Mouse (Mus musculus) right cerebral cortex, adult 2 months (tissue): ENCODE measurements around the gene Fam114a1.

Source experiments
- DNase-seq, 2 experiments: peaks; one replicate each; pipeline ENCODE4 v3.0.0; 2021 to 2022; ENCODE audit warnings: low spot score in 2 of 2

Gene Fam114a1

DNA sequence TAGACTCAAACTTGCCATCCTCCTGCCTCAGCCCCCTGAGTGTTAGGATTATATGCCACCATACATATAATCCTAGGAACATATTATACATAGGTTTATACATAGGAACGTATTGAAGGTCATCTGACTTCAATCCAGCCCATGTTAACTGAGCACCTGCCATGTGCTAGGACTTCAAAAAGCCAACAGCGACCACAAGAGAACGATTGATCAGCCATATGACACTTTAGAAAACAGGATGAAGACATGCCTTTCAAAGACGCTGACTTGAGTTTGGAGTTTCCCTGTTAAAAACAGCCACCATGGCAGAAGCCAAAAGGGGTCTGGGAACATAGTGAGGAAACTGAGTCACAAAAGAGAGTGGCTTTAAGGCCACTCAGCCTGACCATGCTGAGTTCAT is 35.4 kb downstream of the Fam114a1 start:
- no peak for DNase-seq

DNA sequence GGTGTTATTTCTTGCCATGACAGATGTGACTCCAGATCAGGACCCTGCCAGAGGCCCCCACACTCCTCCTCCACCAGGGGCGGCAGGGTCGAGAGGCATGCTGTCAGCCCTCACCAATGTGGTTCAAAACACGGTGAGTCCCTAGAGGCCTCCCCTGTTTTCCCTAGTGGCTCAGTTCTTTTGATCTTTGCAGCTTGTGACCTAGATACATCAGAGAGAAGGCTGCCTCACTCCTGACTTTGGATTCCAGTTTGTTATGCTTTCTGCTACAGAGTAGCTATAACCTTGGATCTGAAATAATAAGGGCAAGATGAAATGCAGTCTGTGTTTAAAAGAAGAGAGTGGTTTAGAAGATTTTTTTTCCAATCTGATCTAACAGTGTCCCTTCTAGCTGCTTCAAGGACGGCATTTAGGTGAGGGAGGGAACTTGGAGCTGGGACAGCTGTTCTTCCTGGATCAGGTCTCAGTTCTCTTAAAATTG is 36.2 kb downstream of the Fam114a1 start:
- no peak for DNase-seq

DNA sequence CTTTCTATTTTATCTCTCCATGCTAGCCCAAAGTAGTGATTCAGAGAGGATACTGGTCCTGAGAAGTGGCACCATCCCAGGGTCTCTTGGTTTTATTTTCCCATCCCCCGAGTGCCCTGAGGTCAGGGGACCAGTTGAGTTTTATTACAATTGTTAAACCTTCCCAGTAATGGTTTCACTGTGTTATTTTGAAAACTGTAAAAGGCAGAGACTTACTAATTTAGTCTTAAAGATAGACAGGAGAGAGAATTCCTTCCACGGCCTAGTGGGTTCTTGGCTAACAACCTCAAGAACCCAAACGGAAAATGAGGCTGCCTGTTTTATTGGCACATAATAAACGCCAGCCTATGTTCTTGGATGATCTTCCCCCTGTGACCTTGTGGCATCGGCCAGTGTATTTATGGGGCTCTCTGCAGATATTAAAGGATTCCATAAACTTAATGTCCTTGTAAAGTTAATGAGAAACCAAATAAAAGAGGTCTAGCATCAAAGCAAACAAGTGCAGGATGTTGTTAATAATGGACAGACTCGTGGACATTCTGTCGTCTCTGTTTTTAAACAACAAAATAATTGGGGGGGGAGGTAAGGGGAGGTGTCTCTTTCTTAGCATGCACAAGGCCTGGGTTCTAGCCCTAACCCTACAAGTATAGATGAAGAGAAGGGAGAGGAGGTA is 42.2 kb downstream of the Fam114a1 start:
- DNase-seq: no peak

DNA sequence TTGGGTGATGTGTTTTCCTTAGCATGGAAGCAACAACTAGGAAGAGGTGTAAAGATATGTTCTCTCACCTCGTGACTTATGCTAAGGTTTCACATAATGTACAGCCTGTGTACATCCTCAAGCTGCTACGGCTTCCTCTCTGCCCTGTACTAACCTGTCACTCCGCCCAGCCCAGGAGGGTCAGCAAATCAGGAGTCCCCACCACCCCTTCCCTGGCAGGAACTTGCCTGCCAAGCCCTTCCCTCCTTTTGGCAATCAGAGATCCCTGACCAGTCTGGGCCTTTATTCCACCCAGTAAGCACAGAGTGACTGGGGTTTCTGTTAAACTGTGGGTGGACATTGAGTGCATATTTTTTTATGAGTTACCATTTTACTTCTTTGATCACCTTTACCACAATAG is 45.6 kb downstream of the Fam114a1 start:
- no peak for DNase-seq

DNA sequence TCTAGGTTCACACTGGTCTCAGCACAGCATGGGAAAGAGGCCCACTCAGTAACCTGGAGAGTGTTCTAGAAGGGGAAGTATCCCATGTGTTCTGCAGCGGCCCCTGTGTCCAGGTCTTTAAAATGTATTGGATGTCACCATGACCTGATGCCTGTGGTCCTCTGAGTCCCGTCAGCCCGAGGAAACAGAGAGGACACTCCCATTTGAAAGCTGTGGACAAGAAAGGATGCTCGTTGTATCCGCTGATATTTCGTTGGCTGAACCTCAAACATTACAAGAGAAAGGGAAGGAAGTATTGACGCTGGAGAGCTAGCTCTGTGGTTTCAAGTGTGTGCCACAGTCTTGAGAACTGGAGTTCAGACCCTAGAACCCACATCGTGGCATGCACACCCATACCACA is 49.2 kb downstream of the Fam114a1 start:
- no peak for DNase-seq

DNA sequence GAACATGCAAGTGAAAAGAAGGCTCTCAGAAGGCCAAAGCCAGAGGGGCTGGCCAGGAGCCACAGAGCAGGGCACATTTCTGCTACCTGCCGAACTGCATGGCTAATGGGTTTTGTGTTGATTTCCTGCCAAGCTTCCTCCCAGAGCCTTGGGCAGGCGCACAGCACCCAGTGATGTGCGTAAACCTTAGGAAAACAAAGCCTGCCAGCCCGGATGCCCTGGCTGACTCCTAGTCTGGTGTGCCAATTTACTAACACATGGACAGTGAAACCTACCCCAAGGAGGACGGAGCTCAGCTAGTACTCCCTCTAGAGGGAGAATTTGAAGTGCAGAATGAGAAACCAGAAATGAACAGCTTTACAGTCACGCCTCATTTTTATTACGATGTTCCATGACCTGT is 50.0 kb downstream of the Fam114a1 start:
- DNase-seq: no peak

DNA sequence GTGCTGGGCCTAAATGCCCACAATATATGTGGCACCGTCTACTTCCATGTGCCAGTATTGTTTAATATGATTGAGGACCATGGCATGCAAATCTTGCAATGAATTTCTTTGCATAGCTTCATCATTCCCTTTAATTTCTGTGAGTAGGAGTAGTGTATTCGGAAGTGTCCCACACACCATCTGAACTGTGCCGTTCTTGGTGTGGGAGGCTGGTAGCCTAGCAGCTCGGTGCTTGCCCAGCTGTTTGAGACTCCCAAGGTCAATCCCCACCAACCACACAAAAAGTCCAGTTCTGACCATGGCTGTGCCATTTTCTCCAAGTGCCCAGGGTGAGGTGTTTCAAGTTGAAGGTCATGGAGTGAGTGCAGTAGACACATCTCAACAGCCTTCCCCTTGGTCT is 52.1 kb downstream of the Fam114a1 start:
- DNase-seq: peak; percentile 52 to 54

DNA sequence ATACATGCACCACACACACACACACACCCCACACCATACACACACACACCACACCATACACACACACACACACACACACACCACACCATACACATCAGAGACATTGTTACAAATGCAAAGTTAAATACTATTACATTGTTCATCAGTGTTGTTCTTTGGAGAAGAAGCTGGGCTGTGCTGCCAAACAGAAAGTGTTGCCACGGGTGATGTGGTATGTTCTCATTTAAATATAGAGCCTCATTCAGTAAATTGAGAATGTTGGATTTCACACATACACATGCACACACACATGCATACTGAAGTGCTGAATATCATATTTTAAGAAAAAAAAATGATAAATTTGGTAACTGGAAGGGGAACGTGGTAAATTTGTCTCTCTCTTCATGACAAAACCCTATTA is 54.8 kb downstream of the Fam114a1 start:
- no peak for DNase-seq

DNA sequence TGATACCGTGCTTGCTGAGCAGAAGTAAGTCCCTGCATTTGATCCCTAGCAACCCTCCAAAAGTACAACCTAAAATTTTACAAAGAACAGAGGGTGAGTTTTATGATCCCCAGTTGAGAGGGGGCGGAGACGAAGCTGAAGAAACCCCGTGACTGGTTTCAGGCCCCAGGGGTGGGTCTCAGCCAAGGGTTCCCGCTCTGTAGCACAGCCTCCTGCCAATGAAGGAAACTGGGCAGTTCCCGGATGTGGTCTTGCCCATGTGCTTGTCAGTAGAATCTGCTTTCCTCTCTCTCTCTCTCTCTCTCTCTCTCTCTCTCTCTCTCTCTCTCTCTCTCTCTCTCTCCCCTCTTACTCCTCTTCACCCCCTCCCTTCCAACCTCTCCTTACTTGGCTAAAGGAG is 56.0 kb downstream of the Fam114a1 start:
- DNase-seq: no peak

DNA sequence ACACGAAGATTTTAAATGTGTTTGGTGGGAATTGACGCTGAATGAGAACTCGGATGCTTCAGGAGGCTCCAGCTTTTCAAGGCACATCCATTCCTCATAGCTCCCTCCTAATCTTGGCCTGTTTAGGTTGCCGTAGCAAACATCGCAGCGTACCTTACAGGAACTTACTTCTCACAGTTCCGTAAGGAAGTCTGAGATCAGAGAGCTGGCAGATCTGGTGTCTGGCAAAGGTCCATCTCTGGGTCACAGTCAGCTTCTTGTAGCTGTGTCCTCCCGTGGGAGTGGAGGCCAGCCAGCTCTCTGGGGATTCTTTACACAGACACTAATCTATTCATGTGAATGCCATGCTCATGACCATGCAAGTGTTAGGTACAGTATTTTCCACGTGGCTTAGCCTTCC is 56.9 kb downstream of the Fam114a1 start:
- peak in 1 of 2 experiments; percentile 18 for DNase-seq

DNA sequence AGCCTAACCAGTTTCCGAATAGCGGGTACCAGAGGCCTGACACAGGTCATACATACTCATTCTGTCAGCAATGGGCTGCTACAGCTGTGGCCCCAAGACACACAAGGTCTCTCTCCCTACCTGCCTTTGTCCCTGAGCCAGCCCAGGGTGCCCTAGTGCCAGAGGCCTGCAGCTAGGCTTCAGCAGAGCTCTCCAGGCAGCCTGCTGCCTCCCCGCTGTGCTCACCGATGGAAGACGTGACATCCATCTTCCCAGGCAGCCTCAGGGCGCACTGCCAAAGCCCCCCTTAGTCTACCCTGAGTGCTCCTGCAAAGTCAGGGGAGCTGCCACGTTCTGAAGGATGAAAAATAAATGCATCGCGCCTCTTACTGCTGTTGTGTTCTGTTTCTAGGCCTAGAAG is 58.1 kb downstream of the Fam114a1 start:
- DNase-seq: no peak

DNA sequence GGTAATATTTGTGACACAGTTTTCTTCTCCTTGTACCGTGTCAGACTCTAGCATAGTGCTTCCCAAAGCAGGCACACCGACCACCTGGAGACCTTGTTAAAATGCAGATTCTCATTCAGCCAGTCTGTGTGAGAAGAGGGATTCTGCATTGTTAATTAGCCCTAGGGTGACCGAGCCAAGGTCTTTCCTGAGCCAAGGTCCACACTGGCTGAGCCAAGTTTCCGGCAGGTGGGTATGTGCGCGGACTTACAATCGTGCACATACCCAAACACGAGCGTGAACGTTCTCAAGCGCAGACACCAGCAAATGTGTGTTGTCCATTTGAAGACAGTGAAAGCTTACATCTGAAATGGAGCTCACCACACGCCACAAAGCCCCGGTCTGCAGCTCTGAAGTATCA is 66.7 kb downstream of the Fam114a1 start:
- peak in 1 of 2 experiments; percentile 32 for DNase-seq

DNA sequence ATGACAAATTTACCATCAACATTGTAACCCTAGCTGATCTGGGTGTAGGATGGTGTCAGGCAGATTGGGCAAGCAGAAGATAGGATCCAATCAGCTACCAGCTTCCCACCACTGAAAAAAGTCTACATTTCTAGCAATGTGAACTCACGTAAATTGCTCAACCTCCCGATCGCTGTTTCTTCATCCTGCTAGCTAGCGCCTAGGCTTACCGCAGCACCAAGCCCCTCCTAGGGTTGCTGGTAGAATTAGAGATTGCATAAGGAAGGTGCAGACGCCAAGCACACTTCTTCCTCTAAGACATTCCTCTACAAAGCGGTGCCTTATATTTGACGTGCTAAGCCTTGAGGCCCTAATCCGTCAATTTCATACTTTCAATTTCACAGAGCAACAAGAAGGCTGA is 68.4 kb downstream of the Fam114a1 start:
- no peak for DNase-seq

DNA sequence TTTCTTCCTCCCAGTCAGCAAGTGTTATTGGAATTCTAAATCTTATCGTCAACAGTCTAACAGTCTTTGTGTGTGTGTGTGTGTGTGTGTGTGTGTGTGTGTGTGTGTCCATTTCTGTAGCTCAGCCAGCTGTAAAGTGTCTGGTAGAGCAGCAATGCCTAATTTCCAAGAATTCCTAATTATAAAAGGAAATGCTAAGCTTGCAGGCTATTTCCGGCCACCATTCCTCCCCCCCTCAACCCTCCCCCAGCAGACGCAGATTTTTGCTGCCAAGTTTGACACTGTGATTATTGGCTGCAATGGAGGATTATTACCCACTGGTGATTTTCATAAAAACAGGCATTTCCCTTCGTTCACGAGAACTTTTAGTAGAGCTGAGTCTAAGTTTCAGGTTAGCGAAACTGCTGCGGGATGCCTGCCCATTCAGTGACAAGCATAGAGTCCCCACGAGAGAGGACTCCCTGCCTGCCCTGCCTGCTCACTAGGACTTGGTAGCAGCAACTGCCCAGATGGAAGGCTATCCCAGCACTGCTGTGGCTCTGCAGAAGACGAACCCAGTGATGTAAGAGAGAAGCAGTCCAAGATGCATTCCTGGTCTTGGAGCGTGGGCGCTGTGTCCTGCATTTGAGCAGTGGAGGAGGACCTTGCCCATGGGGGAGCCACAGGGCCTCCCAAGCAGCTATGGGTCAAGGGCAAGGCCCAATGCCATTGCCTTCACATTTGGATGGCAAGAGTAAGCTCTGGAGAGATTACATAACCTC is 69.1 kb downstream of the Fam114a1 start:
- no peak for DNase-seq

DNA sequence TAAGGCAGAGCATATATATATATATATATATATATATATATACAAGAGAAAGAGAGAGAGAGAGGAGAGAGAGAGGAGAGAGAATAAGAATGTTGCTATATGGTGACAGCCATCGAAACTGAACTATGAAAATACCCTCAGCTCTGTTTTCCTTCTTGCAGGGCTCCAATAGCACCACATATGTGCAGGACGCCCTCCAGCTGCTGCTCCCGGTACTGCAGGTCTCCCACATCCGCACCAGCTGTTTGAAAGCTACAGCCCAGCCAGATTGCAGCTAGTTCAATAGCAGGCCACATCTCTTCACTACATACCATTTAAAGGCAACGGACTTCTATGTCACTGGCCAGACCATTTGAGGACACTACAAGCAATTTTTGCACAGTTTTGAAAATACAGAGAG is 70.6 kb downstream of the Fam114a1 start:
- no peak for DNase-seq

DNA sequence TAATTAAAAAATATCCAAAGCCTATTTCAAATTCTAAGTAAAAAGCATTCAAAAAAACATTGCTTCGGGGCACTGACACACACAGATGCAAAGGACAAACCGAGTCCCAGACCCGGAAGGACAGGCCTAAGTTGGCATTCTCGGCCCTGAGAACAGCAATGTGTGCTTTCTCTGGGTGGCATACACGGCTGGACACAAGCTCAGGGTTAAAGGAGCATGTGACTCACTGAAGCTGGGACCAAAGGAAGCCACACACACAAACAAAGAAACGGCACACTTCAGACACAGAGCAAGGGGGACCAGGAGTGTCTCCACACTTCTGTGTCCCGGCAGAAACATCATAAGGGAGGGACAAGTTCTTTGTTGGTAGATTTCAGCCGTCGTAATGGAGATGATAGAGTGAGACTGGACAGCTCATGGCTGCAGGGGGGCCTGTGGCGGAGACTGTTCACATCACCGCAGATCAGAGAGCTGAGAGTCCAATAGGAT is 73.6 kb downstream of the Fam114a1 start:
- no peak for DNase-seq

DNA sequence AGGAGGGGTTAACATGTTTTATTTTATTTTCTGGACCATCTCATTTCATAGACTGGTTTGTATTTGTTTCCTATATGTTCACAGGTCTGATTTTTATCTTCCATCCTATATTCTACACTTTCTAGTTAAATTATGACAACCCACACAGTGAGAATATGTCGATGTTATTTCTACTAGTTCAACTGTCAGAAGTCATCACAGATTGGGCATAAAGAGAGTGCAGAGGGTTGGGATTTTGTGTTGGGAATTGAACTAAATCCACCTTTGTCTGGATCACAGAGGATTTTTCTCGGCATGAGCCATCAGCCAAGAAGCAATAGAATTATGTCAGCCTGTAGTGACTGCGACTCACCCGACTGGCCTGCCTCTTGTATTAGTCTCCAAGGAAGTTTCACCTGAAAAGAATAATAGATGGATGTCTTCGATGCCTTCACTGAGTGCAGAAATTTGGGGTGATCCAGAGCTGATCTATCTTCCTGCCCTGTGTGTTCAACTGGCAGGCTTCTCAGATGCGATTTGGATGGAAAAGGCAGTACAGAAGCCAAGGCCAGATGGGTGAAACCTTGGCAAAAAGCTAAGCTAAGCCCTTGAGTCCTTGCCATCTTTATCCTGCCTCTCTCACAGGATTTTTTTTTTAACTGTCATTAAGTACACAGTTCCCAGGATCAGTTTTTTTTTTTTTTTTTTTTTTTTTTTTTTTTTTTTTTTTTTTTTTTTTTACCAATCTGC is 75.9 kb downstream of the Fam114a1 start:
- no peak for DNase-seq

DNA sequence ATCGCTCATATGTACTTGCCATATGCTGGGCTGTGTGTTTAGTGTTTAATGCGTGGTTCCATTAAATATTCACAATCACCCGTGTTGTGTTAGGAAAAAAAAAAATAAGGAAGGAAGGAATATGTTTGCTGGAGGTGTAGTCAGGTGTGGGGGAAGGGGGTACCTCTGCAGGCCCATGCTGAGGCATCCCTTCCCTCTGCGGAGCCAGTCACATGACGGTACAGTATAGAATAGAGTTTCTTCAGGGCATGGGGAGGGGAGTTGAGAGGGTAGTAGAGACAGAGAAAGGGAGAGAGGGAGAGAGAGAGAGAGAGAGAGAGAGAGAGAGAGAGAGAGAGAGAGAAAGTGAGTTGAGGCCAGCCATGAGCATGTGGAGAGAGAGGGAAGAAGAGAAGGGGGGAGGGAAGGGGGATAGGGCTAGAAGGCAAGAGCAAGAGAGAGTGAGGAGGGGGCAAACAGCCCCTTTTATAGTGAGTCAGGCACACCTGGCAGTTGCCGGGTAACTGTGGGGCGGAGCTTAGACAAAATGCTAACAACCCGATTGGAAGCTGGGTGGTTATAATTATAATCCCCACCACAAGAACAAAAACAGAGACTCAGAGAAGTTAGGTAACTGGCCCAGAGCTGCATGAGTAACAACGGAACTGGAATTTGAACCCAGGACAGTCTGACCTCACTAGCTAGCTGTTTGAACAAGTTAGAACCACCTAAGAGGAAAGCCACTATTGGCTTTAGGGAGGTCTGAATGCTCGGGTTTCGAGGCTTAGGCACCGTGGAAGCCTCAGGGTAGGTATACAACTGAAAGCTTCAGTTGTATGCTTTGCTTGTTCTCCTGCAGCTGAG is 76.8 kb downstream of the Fam114a1 start:
- no peak for DNase-seq

DNA sequence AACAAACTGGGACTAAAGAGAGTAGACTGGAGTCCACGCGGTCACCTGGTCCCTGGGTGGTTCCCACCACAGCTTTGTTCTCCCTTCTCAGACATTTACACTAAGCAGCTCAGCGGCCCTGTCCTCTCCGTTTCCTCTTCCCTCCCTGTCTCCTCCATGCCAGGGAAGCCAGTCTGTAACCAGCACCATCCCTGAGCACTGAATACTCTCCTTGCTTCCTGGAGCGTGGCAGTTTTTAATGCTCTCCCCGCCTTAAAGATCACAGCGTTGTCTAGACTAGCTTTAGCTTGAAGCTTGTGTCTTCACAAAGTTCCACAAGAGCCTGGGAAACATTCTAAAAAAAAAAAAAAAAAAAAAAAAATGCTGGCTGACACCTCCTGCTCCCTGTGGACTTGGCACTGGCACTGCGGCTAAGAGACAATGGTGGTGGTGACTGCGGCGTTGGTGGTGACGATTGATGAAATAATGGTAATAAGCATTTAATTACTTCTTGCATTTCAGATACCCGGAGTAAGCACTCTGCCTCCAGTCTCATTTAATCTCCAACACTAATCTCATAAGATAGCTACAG is 77.5 kb downstream of the Fam114a1 start:
- DNase-seq: no peak

DNA sequence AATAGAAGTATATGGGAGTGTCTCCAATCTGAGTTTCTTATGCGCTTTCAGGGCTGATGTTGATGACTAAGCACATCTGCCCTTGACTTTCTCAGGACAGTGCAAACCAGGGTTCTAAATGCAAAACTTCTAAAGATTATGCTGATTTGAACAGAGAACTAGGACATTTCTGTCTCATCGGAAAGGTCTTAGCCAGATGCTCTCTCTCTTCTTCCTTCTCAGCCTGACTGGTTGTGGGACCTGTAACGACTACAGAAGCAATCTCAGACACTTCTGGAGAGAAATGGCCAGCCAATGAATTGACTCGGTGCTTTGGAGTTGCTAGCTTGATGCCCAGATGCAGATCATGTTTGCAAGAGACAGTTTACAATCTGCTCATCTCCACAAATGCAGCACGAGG is 80.0 kb downstream of the Fam114a1 start:
- DNase-seq: no peak

DNA sequence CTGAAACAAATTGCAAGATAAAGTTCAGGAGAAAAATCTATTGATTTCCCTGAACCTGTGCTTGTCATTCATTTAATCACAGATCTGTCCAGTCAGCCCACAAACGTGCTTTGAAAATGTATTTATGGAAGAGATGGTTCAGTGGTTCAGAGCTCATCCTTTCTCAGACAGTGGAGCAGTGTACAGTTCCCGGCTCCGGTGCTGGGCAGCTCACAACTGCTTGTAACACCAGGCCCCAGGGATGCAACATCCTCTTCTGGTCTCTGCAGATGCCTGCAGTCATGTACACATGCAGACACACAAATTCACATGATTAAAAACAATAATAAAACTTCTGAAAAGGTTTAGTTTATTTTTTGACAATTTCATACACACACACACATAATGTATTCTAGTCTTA is 81.6 kb downstream of the Fam114a1 start:
- DNase-seq: no peak
